Mouse (Mus musculus): Measurements from ENCODE around the gene Fkbp5. TPM values are rescaled to one million over a fixed set of nuclear protein-coding genes. Genes with fewer than 3 reads are reported as not detected.

Gene Fkbp5
- polyA plus RNA-seq, 1 experiment from 2014 or later: 26.9 TPM

DNA sequence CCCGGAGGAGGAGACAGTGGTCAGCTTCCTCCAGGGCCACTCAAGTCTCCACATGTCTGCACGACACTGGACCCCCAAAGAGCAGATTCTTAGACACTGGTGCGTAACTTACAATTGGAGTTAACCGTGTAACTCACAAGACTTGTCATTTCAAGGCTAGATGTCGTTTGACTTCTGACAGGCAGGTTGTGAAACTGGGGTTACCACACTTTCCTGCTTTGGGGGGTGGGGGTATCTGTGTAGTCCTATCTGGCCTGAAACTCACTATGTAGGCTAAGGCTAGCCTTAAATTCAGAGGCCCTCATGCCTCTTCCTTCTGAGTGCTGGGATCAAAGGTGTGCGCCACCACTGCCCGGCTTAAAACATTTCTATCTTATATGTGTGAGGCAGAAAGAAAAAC lies 15.2 kb upstream of the Fkbp5 start:
- no peak overlapping the region for H3K27ac ChIP-seq (ENCODE audit: low read length)
- 81% methylated on average over 7 of the region's 7 CpGs for WGBS
- H3K36me3 ChIP-seq (ENCODE audit: insufficient read depth, low read length): no peaks in the 10 kb centered on the region
- DNase-seq (ENCODE audit: low spot score) (no peak), ATAC-seq (no peak)
- H3K9ac ChIP-seq (replicated peaks; ENCODE audit: low read depth): no peak overlapping the region
- H3K27me3 ChIP-seq (replicated peaks; ENCODE audit: insufficient read depth, low read length): no peaks in the 10 kb centered on the region
- no peak overlapping the region for H3K4me3 ChIP-seq (ENCODE audit: low read depth, low read length)
- no peak for TF ChIP-seq CTCF (IDR thresholded peaks at IDR 0.05)
- no peaks in the 10 kb centered on the region for H3K9me3 ChIP-seq (ENCODE audit: low read length)
- 0 out of 2 replicates have a peak, but pooled peaks cover 2% of the 10 kb centered on the region for H3K4me1 ChIP-seq (ENCODE audit: insufficient read depth, low read depth, low read length)
- H3K4me2 ChIP-seq (replicated peaks; ENCODE audit: low read depth, low read length): no peak overlapping the region

DNA sequence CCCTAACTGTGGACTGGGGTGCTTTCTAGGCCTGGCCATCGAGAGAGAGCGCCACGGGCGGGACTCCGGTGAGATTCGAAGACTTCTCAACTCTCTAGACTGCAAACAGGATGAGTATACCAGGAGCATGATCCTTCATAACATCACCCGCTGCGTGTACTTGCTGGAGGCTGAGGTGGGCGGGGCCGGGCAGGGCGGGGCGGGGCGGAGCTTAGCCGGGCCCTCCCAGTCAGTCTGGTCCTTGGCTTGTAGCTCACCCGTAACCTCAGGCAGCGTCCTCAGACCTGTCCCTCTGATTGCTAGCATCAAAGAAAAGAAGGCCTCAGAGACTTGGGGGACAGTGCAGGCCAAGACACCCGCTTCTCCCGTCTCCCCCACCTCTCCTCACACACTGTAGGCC lies 14.6 kb upstream of the Fkbp5 start:
- no peak overlapping the region for H3K9ac ChIP-seq (replicated peaks; ENCODE audit: low read depth)
- 0 out of 2 replicates have a peak, but pooled peaks cover 4% of the 10 kb centered on the region for H3K4me1 ChIP-seq (ENCODE audit: insufficient read depth, low read depth, low read length)
- H3K4me2 ChIP-seq (replicated peaks; ENCODE audit: low read depth, low read length): no peak overlapping the region
- H3K27ac ChIP-seq (ENCODE audit: low read length): no peak overlapping the region
- TF ChIP-seq EP300 (IDR thresholded peaks at IDR 0.05) (no peak), CTCF (IDR thresholded peaks at IDR 0.05) (no peak)
- H3K9me3 ChIP-seq (ENCODE audit: low read length): no peaks in the 10 kb centered on the region
- H3K4me3 ChIP-seq (ENCODE audit: low read depth, low read length): no peak overlapping the region
- 20% methylated on average over 18 of the region's 18 CpGs for WGBS
- 0 out of 2 replicates have a peak, but pooled peaks have one; percentile 30 for ATAC-seq
- no peaks in the 10 kb centered on the region for H3K36me3 ChIP-seq (ENCODE audit: insufficient read depth, low read length)
- no peaks in the 10 kb centered on the region for H3K27me3 ChIP-seq (replicated peaks; ENCODE audit: insufficient read depth, low read length)
- DNase-seq (ENCODE audit: low spot score): peak; percentile 23

DNA sequence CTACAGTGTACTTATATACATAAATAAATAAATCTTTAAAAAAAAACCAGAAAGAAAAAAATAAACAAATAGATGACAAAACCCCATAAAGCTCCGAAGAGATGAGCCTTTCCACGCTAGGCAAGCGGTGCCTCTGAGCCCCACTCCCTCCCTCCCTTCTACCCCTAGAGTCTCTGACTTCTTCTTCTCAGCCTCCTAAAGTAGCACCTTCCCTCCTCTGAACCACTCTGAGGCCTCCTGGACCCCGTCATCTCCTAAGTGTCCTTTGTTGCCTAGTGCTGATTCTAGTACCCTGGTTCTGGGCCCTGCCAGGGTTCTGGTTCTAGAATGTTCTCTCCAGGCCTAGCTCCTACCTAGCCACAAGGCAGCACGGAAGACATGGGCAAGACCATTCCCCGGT lies 13.2 kb upstream of the Fkbp5 start, which contains the start of gene Armc12:
Gene Armc12 (plus strand): TSS at position 301 of the 400 bp plus-strand sequence.
- Histone ChIP-seq H3K4me3 (ENCODE audit: low read depth, low read length) (no peak within 1 kb of the TSS), H3K27ac (ENCODE audit: low read length) (no peak within 1 kb of the TSS), H3K36me3 (ENCODE audit: insufficient read depth, low read length) (no peaks in the 10 kb centered on the region), H3K4me1 (ENCODE audit: insufficient read depth, low read depth, low read length) (0 out of 2 replicates have a peak, but pooled peaks cover 4% of the 10 kb centered on the region), H3K4me2 (replicated peaks; ENCODE audit: low read depth, low read length) (no peak within 1 kb of the TSS), H3K9me3 (ENCODE audit: low read length) (no peaks in the 10 kb centered on the region), H3K9ac (replicated peaks; ENCODE audit: low read depth) (no peak within 1 kb of the TSS), H3K27me3 (replicated peaks; ENCODE audit: insufficient read depth, low read length) (no peaks in the 10 kb centered on the region)
- TF ChIP-seq CTCF (IDR thresholded peaks at IDR 0.05) (no peak), EP300 (IDR thresholded peaks at IDR 0.05) (no peak)
- ATAC-seq: no peak
- 82% methylated on average over 6 of the region's 6 CpGs for WGBS
- no peak for DNase-seq (ENCODE audit: low spot score)

DNA sequence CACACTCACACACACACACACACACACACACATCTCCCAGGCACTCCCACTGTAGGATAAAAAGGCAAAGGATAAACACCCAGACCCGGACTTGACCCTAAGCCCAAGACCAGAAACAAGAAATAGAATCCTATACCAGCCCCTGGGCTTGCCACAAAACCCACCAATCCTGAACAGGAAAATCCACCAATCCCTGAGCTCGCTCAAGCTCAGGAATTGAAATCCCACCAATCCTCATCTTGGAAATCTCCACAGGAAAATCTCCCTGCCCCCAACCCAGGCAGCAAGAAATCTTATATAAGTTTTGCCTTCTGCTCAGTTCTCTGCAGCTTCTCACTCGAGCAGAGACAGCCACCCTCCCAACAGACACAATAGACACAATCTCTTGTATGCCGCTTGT lies 11.8 kb upstream of the Fkbp5 start:
- Histone ChIP-seq H3K27me3 (replicated peaks; ENCODE audit: insufficient read depth, low read length) (no peaks in the 10 kb centered on the region), H3K36me3 (ENCODE audit: insufficient read depth, low read length) (no peaks in the 10 kb centered on the region), H3K4me1 (ENCODE audit: insufficient read depth, low read depth, low read length) (peaks cover 8% of the 10 kb centered on the region; the same call in 1 of the 2 replicates), H3K9ac (replicated peaks; ENCODE audit: low read depth) (no peak overlapping the region), H3K27ac (ENCODE audit: low read length) (no peak overlapping the region), H3K9me3 (ENCODE audit: low read length) (no peaks in the 10 kb centered on the region), H3K4me3 (ENCODE audit: low read depth, low read length) (no peak overlapping the region), H3K4me2 (replicated peaks; ENCODE audit: low read depth, low read length) (no peak overlapping the region)
- 74% methylated on average over 4 of the region's 4 CpGs for WGBS
- ATAC-seq: no peak
- TF ChIP-seq CTCF (IDR thresholded peaks at IDR 0.05) (no peak), EP300 (IDR thresholded peaks at IDR 0.05) (no peak)
- DNase-seq (ENCODE audit: low spot score): no peak

DNA sequence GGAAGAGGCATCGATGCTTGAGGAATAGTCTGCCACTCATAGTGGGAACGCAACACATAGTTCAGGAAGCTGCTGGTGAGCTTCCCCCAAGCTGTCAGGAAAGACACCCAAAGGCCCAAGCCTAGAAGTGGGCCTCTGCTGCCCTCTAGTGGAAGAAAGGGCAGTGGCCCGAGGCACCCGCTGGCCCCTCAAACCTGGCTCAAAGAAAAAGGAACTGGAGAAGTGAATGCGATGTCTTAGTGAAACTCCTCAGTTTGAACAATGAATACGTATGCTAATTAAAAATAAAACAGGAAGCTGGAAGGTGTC lies 10.7 kb upstream of the Fkbp5 start:
- H3K4me1 ChIP-seq (ENCODE audit: insufficient read depth, low read depth, low read length): peaks cover 13% of the 10 kb centered on the region; the same call in 1 of the 2 replicates
- peak; percentile 92 for DNase-seq (ENCODE audit: low spot score)
- peak overlapping the region; percentile 14; the same call in 1 of the 2 replicates for H3K4me3 ChIP-seq (ENCODE audit: low read depth, low read length)
- no peaks in the 10 kb centered on the region for H3K9me3 ChIP-seq (ENCODE audit: low read length)
- ATAC-seq: peak; percentile 56
- TF ChIP-seq CTCF (IDR thresholded peaks at IDR 0.05): peak; percentile 99
- no peak for TF ChIP-seq EP300 (IDR thresholded peaks at IDR 0.05)
- H3K27ac ChIP-seq (ENCODE audit: low read length): 0 out of 2 replicates have a peak overlapping the region, but pooled peaks have one; percentile 54
- H3K9ac ChIP-seq (replicated peaks; ENCODE audit: low read depth): no peak overlapping the region
- H3K36me3 ChIP-seq (ENCODE audit: insufficient read depth, low read length): no peaks in the 10 kb centered on the region
- WGBS: 0% methylated on average over 6 of the region's 6 CpGs
- peak overlapping the region; percentile 45 for H3K4me2 ChIP-seq (replicated peaks; ENCODE audit: low read depth, low read length)
- H3K27me3 ChIP-seq (replicated peaks; ENCODE audit: insufficient read depth, low read length): no peaks in the 10 kb centered on the region

DNA sequence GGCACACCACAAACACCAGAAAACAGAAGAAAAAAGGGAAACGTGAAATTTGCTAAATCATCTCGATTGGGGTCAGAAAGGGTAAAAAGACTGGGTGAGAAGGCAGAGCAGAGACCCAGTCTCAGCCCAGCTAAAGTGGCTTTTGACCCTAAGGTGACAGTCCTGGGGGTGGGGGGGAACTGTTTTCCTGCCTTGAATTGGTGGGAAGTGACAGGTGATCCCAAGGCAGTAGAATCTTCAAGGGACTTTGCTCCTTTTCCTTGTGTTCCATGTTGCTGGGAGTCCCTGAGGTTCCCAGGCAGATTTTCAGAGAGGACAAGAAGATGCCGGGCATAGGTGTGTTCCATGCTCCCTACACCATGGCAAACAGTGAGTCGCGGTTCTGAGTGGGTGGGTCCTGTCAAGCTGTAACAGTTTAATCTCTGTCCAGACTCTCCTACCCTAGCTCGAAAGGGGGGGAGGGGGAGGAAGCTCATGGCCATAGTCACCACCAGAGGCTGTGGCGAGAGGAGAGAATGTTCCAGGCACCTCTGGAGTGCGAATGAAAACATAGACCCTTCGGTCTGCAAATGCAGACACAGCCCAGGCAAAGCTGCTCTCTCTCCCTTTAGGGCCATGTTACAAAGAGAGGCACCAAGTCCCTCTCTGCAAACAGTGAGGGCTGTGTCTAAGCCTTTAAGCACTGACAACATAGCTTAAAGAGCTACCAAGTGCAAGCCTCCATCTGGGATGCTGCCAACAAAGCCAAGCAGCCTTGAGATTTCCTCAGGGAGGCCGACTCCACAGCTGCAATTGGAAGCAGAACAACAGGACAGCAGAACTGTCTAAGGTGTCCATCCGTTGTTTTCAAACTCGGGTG lies 10.1 kb upstream of the Fkbp5 start:
- TF ChIP-seq CTCF (IDR thresholded peaks at IDR 0.05): peak; percentile 25; the same call in 1 of the 2 replicates
- 0 out of 2 replicates have a peak, but pooled peaks have one; percentile 12 for TF ChIP-seq EP300 (IDR thresholded peaks at IDR 0.05)
- Histone ChIP-seq H3K4me3 (ENCODE audit: low read depth, low read length) (peak overlapping the region; percentile 14; the same call in 1 of the 2 replicates), H3K36me3 (ENCODE audit: insufficient read depth, low read length) (no peaks in the 10 kb centered on the region), H3K27ac (ENCODE audit: low read length) (peak overlapping the region; percentile 54; the same call in 1 of the 2 replicates), H3K27me3 (replicated peaks; ENCODE audit: insufficient read depth, low read length) (no peaks in the 10 kb centered on the region), H3K4me1 (ENCODE audit: insufficient read depth, low read depth, low read length) (peaks cover 13% of the 10 kb centered on the region; the same call in 1 of the 2 replicates), H3K4me2 (replicated peaks; ENCODE audit: low read depth, low read length) (peak overlapping the region; percentile 45), H3K9me3 (ENCODE audit: low read length) (no peaks in the 10 kb centered on the region), H3K9ac (replicated peaks; ENCODE audit: low read depth) (no peak overlapping the region)
- peak; percentile 3; the same call in 1 of the 2 replicates for ATAC-seq
- WGBS: 20% methylated on average over 12 of the region's 12 CpGs
- DNase-seq (ENCODE audit: low spot score): peak; percentile 49
